Mouse (Mus musculus): Measurements from ENCODE around the gene Hhat.

DNA sequence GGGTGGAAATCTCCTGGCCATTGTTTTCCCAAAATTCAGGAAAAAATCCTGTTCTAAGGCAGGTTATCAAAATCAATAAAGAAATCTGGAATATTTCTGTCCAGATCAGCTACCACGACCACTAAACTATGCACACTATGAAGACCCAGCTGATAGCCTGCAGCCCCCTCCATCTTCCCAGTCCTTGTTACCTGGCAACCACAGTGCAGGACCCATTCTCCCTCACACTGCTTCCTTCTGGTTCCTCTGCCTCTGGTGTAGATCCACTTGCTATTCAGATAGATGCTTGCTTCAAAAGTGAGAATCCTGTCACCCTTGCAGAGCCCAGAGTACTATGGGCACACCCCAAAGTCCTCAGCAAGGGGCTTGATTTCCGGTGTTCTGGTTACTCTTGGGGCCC, 228.9 kb downstream of the Hhat start:
- TF ChIP-seq GATA1 (IDR thresholded peaks at IDR 0.05; ENCODE audit: low read length) (no peak), TAL1 (IDR thresholded peaks at IDR 0.05; ENCODE audit: low read length) (no peak)

Measured in erythroblast, embryonic 14.5 days (primary cell).